Mouse (Mus musculus) kidney, embryonic 16.5 days (tissue): Measurements from ENCODE around the gene Kcnmb3. TPM values are rescaled to one million over a fixed set of nuclear protein-coding genes. Genes with fewer than 3 reads are reported as not detected.

Source experiments
- ATAC-seq: fragments of 200-750 bp; cut with Nextera tagmentation; 2 replicates; pipeline ENCODE4 v1.8.0; 2017; ENCODE audit warnings: moderate TSS enrichment; ENCODE audit not compliant: low FRiP score, low TSS enrichment
- H3K27ac ChIP-seq: fragments of 300-500 bp; sonication (generic); 2 replicates; pipeline ENCODE4 v1.5.1; 2014; ENCODE audit warnings: low read length
- H3K27me3 ChIP-seq: fragments of 300-500 bp; sonication (generic); 2 replicates; pipeline ENCODE4 v1.6.1; 2014; ENCODE audit warnings: low read length, control low read depth, mixed read lengths; ENCODE audit not compliant: insufficient read depth
- H3K36me3 ChIP-seq: fragments of 300-500 bp; sonication (generic); 2 replicates; pipeline ENCODE4 v1.6.1; 2014; ENCODE audit warnings: low read length, control low read depth, mixed read lengths; ENCODE audit not compliant: insufficient read depth
- H3K4me1 ChIP-seq: fragments of 300-500 bp; sonication (generic); 2 replicates; pipeline ENCODE4 v1.6.1; 2014; ENCODE audit warnings: low read length, control low read depth, mixed read lengths; ENCODE audit not compliant: insufficient read depth
- H3K4me2 ChIP-seq: fragments of 300-500 bp; sonication (generic); replicated peaks from 2 replicates; pipeline ENCODE4 v1.6.1; 2014; ENCODE audit warnings: low read depth, low read length
- H3K4me3 ChIP-seq: fragments of 300-500 bp; sonication (generic); 2 replicates; pipeline ENCODE4 v1.5.1; 2014; ENCODE audit warnings: mild to moderate bottlenecking, low read length
- H3K9ac ChIP-seq: fragments of 300-500 bp; sonication (generic); replicated peaks from 2 replicates; pipeline ENCODE4 v1.6.1; 2014; ENCODE audit warnings: low read length
- H3K9me3 ChIP-seq: fragments of 300-500 bp; sonication (generic); 2 replicates; pipeline ENCODE4 v1.6.1; 2016; ENCODE audit warnings: low read length, control low read depth
- WGBS: fragments of 180-500 bp; shearing (Covaris S2); extraction: QIAGEN DNeasy Blood & Tissue Kit; methylation state at CpG from one replicate; pipeline ENCODE4 v1.1.7; 2014; 5-methylcytosine and 5-hydroxymethylcytosine counted together
- polyA plus RNA-seq: library from polyadenylated mRNA; unstranded; fragments of >200 nt; fragmentation: Nextera tagmentation; extraction: Ambion mirVana; gene quantifications from 2 replicates; pipeline ENCODE4 v1.2.1, GENCODE M21; 2015

The Kcnmb3 gene
- polyA plus RNA-seq, 1 experiment from 2014 or later: 0.26 TPM

- Histone ChIP-seq H3K36me3 (peaks cover 10% of the 10 kb centered on the region), H3K27ac (peak overlapping the region; percentile 80), H3K4me3 (peak overlapping the region; percentile 76), H3K27me3 (no peaks in the 10 kb centered on the region), H3K9ac (peak overlapping the region; percentile 96), H3K4me1 (peaks cover 24% of the 10 kb centered on the region), H3K4me2 (peak overlapping the region; percentile 71), H3K9me3 (no peaks in the 10 kb centered on the region)
- no peak for ATAC-seq
- WGBS: 3% methylated on average over 13 of the region's 13 CpGs
Measured at GRCm38 (mm10) chr3:32511191-32511550, 19.1 kb upstream of the Kcnmb3 start.

GRCm38 (mm10) chr3:32510375-32511190 is 18.6 kb upstream of the Kcnmb3 start:
- H3K36me3 ChIP-seq: peaks cover 5% of the 10 kb centered on the region
- ATAC-seq: peak; percentile 95
- H3K9ac ChIP-seq: peak overlapping the region; percentile 96
- H3K4me3 ChIP-seq: peak overlapping the region; percentile 76
- peak overlapping the region; percentile 71 for H3K4me2 ChIP-seq
- H3K4me1 ChIP-seq: peaks cover 24% of the 10 kb centered on the region
- no peaks in the 10 kb centered on the region for H3K9me3 ChIP-seq
- H3K27me3 ChIP-seq: no peaks in the 10 kb centered on the region
- under 1% methylated on average over 57 of the region's 69 CpGs for WGBS
- peak overlapping the region; percentile 80 for H3K27ac ChIP-seq

- no peaks in the 10 kb centered on the region for H3K27me3 ChIP-seq
- H3K27ac ChIP-seq: peak within 1 kb of the TSS; percentile 80
- peaks cover 24% of the 10 kb centered on the region for H3K4me1 ChIP-seq
- 5% methylated on average over 24 of the region's 24 CpGs for WGBS
- peak within 1 kb of the TSS; percentile 96 for H3K9ac ChIP-seq
- peak within 1 kb of the TSS; percentile 71 for H3K4me2 ChIP-seq
- H3K4me3 ChIP-seq: peak within 1 kb of the TSS; percentile 76
- H3K9me3 ChIP-seq: no peaks in the 10 kb centered on the region
- H3K36me3 ChIP-seq: peaks cover 2% of the 10 kb centered on the region; the same call in 1 of the 2 replicates
- no peak for ATAC-seq
Measured at GRCm38 (mm10) chr3:32509496-32510374, 17.7 kb upstream of the Kcnmb3 start, which contains the start of gene Zfp639. Zfp639 (plus strand) TSS chr3:32510259.

- Histone ChIP-seq H3K4me1 (peaks cover 24% of the 10 kb centered on the region), H3K27me3 (no peaks in the 10 kb centered on the region), H3K36me3 (no peaks in the 10 kb centered on the region), H3K9me3 (no peaks in the 10 kb centered on the region), H3K27ac (no peak overlapping the region), H3K4me2 (peak overlapping the region; percentile 71), H3K9ac (peak overlapping the region; percentile 51), H3K4me3 (peak overlapping the region; percentile 76)
- ATAC-seq: no peak
- 2% methylated on average over 17 of the region's 17 CpGs for WGBS
Measured at GRCm38 (mm10) chr3:32508666-32509324, 16.8 kb upstream of the Kcnmb3 start.

- H3K27me3 ChIP-seq: no peaks in the 10 kb centered on the region
- no peak for ATAC-seq
- no peak overlapping the region for H3K4me2 ChIP-seq
- H3K4me3 ChIP-seq: no peak overlapping the region
- H3K36me3 ChIP-seq: no peaks in the 10 kb centered on the region
- no peaks in the 10 kb centered on the region for H3K9me3 ChIP-seq
- H3K9ac ChIP-seq: no peak overlapping the region
- WGBS: 69% methylated on average over 11 of the region's 11 CpGs
- peaks cover 16% of the 10 kb centered on the region for H3K4me1 ChIP-seq
- H3K27ac ChIP-seq: no peak overlapping the region
Measured at GRCm38 (mm10) chr3:32506366-32507225, 14.6 kb upstream of the Kcnmb3 start.

- Histone ChIP-seq H3K27ac (no peak overlapping the region), H3K27me3 (no peaks in the 10 kb centered on the region), H3K36me3 (no peaks in the 10 kb centered on the region), H3K4me2 (no peak overlapping the region), H3K9me3 (no peaks in the 10 kb centered on the region), H3K4me3 (no peak overlapping the region), H3K9ac (no peak overlapping the region), H3K4me1 (peaks cover 12% of the 10 kb centered on the region; the same call in 1 of the 2 replicates)
- no peak for ATAC-seq
- 77% methylated on average over 3 of the region's 3 CpGs for WGBS
Measured at GRCm38 (mm10) chr3:32505841-32506240, 13.8 kb upstream of the Kcnmb3 start.

GRCm38 (mm10) chr3:32500346-32500745 is 8.3 kb upstream of the Kcnmb3 start:
- Histone ChIP-seq H3K4me3 (no peak overlapping the region), H3K9me3 (no peaks in the 10 kb centered on the region), H3K27ac (no peak overlapping the region), H3K4me1 (no peaks in the 10 kb centered on the region), H3K9ac (no peak overlapping the region), H3K36me3 (no peaks in the 10 kb centered on the region), H3K4me2 (no peak overlapping the region), H3K27me3 (no peaks in the 10 kb centered on the region)
- WGBS: 95% methylated on average over 2 of the region's 2 CpGs
- ATAC-seq: no peak

- H3K4me3 ChIP-seq: no peak overlapping the region
- no peak overlapping the region for H3K9ac ChIP-seq
- H3K4me1 ChIP-seq: no peaks in the 10 kb centered on the region
- no peaks in the 10 kb centered on the region for H3K27me3 ChIP-seq
- H3K27ac ChIP-seq: no peak overlapping the region
- no peaks in the 10 kb centered on the region for H3K9me3 ChIP-seq
- no peak overlapping the region for H3K4me2 ChIP-seq
- ATAC-seq: no peak
- WGBS: 100% methylated on average over 1 of the region's 1 CpGs
- H3K36me3 ChIP-seq: no peaks in the 10 kb centered on the region
Measured at GRCm38 (mm10) chr3:32496711-32497070, 4.7 kb upstream of the Kcnmb3 start.
